Mouse (Mus musculus): ENCODE measurements around the gene Hist1h3g. TPM values are rescaled to one million over a fixed set of nuclear protein-coding genes. Genes with fewer than 3 reads are reported as not detected.
"Not testable (repeated sequence)": the region's sequence is repeated elsewhere in the genome, so short reads cannot be mapped to it uniquely, and the experiment has no call there.

Gene Hist1h3g
- polyA plus RNA-seq, 1 experiment from 2014 or later: 6.2 TPM

DNA sequence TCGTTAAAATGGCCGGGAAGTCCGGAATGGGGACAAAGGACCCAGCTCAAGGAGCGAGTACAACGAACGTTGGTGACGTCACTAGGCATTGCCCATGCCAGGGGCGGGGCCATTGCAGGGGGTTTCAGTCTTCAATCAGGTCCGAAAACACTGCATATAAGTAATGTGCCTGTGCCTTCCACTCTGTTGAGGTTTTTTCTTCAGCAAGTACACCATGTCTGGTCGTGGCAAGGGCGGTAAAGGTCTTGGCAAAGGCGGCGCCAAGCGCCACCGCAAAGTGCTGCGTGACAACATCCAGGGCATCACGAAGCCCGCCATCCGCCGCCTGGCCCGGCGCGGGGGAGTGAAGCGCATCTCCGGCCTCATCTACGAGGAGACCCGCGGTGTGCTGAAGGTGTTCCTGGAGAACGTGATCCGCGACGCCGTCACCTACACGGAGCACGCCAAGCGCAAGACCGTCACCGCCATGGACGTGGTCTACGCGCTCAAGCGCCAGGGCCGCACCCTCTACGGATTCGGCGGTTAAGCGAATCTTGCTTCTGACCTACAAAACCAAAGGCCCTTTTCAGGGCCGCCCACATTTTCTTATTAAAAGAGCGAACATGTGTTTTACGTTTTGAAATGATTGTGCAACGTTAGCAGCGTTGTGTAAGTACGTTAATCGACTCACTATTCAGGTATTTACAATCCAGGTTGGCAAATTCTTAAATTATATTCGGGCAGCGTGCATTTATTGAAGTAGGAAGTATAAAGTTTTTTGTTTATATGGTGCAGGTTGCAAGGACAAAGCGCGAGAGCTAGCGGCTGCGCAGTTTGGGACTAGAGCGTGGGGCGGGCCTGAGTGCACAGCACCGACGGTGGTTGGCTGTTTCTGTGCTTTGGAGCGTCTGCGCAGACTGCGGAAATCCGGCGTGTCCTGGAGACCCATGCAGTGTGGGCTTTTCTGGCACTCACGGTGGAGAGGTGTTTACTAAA lies 4.0 kb upstream of the Hist1h3g start, which contains the start of gene Hist1h4h:
Gene Hist1h4h (plus strand): TSS at position 150 of the 975 bp plus-strand sequence.
- H3K9me3 ChIP-seq (ENCODE audit: control insufficient read depth, low read length): no peaks in the 10 kb centered on the region
- peak within 1 kb of the TSS; percentile 97 for H3K27ac ChIP-seq (ENCODE audit: low read length)
- H3K4me1 ChIP-seq (replicated peaks; ENCODE audit: control insufficient read depth, insufficient read depth, low read length): peaks cover 15% of the 10 kb centered on the region
- no peaks in the 10 kb centered on the region for H3K27me3 ChIP-seq (ENCODE audit: control insufficient read depth, insufficient read depth, low read depth, low read length)
- no peaks in the 10 kb centered on the region for H3K36me3 ChIP-seq (ENCODE audit: control insufficient read depth, insufficient read depth, low read length)
- WGBS: under 1% methylated on average over 54 of the region's 70 CpGs
- H3K4me3 ChIP-seq (ENCODE audit: low read length): peak within 1 kb of the TSS; percentile 52
- H3K4me2 ChIP-seq (ENCODE audit: low read depth, low read length): peak within 1 kb of the TSS; percentile 58
- peak within 1 kb of the TSS; percentile 73 for H3K9ac ChIP-seq (ENCODE audit: low read length)
- peak; percentile 81 for ATAC-seq (ENCODE audit: low read depth)

GRCm38 (mm10) chr13:23532262-23533075 lies 2.8 kb upstream of the Hist1h3g start:
- H3K9me3 ChIP-seq (ENCODE audit: control insufficient read depth, low read length): no peaks in the 10 kb centered on the region
- H3K4me3 ChIP-seq (ENCODE audit: low read length): peak overlapping the region; percentile 52
- peak overlapping the region; percentile 58 for H3K4me2 ChIP-seq (ENCODE audit: low read depth, low read length)
- no peak for ATAC-seq (ENCODE audit: low read depth)
- peak overlapping the region; percentile 73 for H3K9ac ChIP-seq (ENCODE audit: low read length)
- H3K36me3 ChIP-seq (ENCODE audit: control insufficient read depth, insufficient read depth, low read length): no peaks in the 10 kb centered on the region
- WGBS: 16% methylated on average over 9 of the region's 9 CpGs
- peaks cover 24% of the 10 kb centered on the region for H3K4me1 ChIP-seq (replicated peaks; ENCODE audit: control insufficient read depth, insufficient read depth, low read length)
- H3K27me3 ChIP-seq (ENCODE audit: control insufficient read depth, insufficient read depth, low read depth, low read length): no peaks in the 10 kb centered on the region
- peak overlapping the region; percentile 97 for H3K27ac ChIP-seq (ENCODE audit: low read length)

DNA sequence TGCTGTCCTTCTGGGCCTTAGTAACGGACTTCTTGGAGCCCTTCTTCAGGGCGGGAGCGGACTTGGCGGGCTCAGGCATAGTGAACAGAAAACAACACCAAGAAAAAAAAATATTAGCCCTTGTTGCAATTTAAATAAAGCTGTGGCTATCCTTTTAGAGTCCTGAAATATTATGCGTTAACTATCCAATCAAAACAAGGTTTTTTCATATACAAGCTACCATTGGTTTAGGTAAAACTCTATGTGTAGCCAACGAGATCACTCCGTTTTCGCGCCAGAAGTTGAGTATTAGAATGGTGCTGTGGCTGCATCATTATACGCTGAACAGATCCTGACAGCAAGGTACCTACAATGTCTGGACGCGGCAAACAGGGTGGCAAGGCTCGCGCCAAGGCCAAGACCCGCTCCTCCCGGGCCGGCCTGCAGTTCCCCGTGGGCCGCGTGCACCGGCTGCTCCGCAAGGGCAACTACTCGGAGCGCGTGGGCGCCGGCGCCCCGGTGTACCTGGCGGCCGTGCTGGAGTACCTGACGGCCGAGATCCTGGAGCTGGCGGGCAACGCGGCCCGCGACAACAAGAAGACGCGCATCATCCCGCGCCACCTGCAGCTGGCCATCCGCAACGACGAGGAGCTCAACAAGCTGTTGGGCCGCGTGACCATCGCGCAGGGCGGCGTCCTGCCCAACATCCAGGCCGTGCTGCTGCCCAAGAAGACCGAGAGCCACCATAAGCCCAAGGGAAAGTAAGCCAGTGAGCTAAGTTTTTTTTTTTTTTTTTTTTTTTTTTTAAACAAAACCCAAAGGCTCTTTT lies 1.5 kb upstream of the Hist1h3g start, which contains the start of gene Hist1h2af:
Gene Hist1h2af (plus strand): TSS at position 347 of the 808 bp plus-strand sequence.
- ATAC-seq (ENCODE audit: low read depth): peak; percentile 51

GRCm38 (mm10) chr13:23534368-23535131 lies 672 bp upstream of the Hist1h3g start:
- ATAC-seq (ENCODE audit: low read depth): no peak

More for the DNA sequence above, 1.5 kb upstream of the Hist1h3g start, which contains the start of gene Hist1h2af:
- 0% methylated on average over 22 of the region's 53 CpGs for WGBS
- H3K9ac ChIP-seq (ENCODE audit: low read length): peak within 1 kb of the TSS; percentile 73
- not testable (repeated sequence) for H3K27me3 ChIP-seq (ENCODE audit: control insufficient read depth, insufficient read depth, low read depth, low read length); H3K36me3 ChIP-seq (ENCODE audit: control insufficient read depth, insufficient read depth, low read length); H3K9me3 ChIP-seq (ENCODE audit: control insufficient read depth, low read length)
- H3K4me1 ChIP-seq (replicated peaks; ENCODE audit: control insufficient read depth, insufficient read depth, low read length): peaks cover 23% of the 10 kb centered on the region
- H3K4me2 ChIP-seq (ENCODE audit: low read depth, low read length): peak within 1 kb of the TSS; percentile 58
- H3K27ac ChIP-seq (ENCODE audit: low read length): peak within 1 kb of the TSS; percentile 97
- H3K4me3 ChIP-seq (ENCODE audit: low read length): peak within 1 kb of the TSS; percentile 52

GRCm38 (mm10) chr13:23536076-23536822 lies 1.0 kb downstream of the Hist1h3g start:
- 9% methylated on average over 7 of the region's 7 CpGs for WGBS
- no peaks in the 10 kb centered on the region for H3K9me3 ChIP-seq (ENCODE audit: control insufficient read depth, low read length)
- no peaks in the 10 kb centered on the region for H3K36me3 ChIP-seq (ENCODE audit: control insufficient read depth, insufficient read depth, low read length)
- ATAC-seq (ENCODE audit: low read depth): no peak
- H3K27ac ChIP-seq (ENCODE audit: low read length): peak overlapping the region; percentile 53
- H3K4me1 ChIP-seq (replicated peaks; ENCODE audit: control insufficient read depth, insufficient read depth, low read length): peaks cover 19% of the 10 kb centered on the region
- H3K27me3 ChIP-seq (ENCODE audit: control insufficient read depth, insufficient read depth, low read depth, low read length): no peaks in the 10 kb centered on the region
- H3K4me2 ChIP-seq (ENCODE audit: low read depth, low read length): peak overlapping the region; percentile 69
- peak overlapping the region; percentile 69 for H3K9ac ChIP-seq (ENCODE audit: low read length)
- peak overlapping the region; percentile 49 for H3K4me3 ChIP-seq (ENCODE audit: low read length)

More at GRCm38 (mm10) chr13:23534368-23535131, 672 bp upstream of the Hist1h3g start:
- Histone ChIP-seq H3K9ac (ENCODE audit: low read length) (peak overlapping the region; percentile 69), H3K27me3 (ENCODE audit: control insufficient read depth, insufficient read depth, low read depth, low read length) (no peaks in the 10 kb centered on the region), H3K36me3 (ENCODE audit: control insufficient read depth, insufficient read depth, low read length) (no peaks in the 10 kb centered on the region), H3K4me2 (ENCODE audit: low read depth, low read length) (peak overlapping the region; percentile 58), H3K27ac (ENCODE audit: low read length) (peak overlapping the region; percentile 97), H3K9me3 (ENCODE audit: control insufficient read depth, low read length) (no peaks in the 10 kb centered on the region), H3K4me1 (replicated peaks; ENCODE audit: control insufficient read depth, insufficient read depth, low read length) (peaks cover 19% of the 10 kb centered on the region), H3K4me3 (ENCODE audit: low read length) (peak overlapping the region; percentile 52)
- WGBS: under 1% methylated on average over 15 of the region's 15 CpGs

DNA sequence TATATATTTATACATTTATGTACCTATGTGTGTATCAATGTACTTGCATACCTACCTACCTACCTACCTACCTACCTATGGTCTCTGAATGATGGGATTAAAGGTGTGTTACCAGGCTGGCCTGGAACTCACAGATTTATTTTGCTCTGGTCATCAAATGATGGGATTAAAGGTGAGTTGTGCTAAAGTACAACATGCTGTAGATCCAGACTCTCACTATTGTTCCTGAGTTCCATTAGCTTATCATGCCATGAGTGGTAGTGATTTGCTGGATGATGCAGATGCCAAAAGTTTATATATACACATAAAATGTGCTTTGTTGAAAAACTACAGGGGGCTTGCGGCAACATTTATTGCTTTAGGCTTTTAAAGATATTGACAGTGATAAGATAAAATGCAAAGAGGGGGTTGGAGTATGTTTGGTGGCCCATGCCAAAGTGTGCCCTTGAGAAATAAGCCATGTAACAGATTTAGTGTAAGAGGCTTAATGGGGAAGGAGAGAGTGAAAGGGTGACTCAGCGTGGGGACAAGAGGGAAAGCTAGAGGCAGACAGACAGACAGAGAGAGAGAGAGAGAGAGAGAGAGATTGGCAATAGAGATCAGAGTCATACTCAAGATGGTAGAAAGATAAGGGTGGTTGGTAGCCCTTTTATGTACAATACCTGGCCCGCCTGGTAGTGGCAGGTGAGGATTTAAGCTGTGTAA lies 1.9 kb downstream of the Hist1h3g start:
- Histone ChIP-seq H3K9me3 (ENCODE audit: control insufficient read depth, low read length) (no peaks in the 10 kb centered on the region), H3K4me3 (ENCODE audit: low read length) (peak overlapping the region; percentile 32), H3K9ac (ENCODE audit: low read length) (peak overlapping the region; percentile 12; the same call in 1 of the 2 replicates), H3K27ac (ENCODE audit: low read length) (peak overlapping the region; percentile 25; the same call in 1 of the 2 replicates), H3K27me3 (ENCODE audit: control insufficient read depth, insufficient read depth, low read depth, low read length) (no peaks in the 10 kb centered on the region), H3K36me3 (ENCODE audit: control insufficient read depth, insufficient read depth, low read length) (no peaks in the 10 kb centered on the region), H3K4me2 (ENCODE audit: low read depth, low read length) (peak overlapping the region; percentile 69), H3K4me1 (replicated peaks; ENCODE audit: control insufficient read depth, insufficient read depth, low read length) (peaks cover 19% of the 10 kb centered on the region)
- ATAC-seq (ENCODE audit: low read depth): no peak
- 43% methylated on average over 3 of the region's 3 CpGs for WGBS

DNA sequence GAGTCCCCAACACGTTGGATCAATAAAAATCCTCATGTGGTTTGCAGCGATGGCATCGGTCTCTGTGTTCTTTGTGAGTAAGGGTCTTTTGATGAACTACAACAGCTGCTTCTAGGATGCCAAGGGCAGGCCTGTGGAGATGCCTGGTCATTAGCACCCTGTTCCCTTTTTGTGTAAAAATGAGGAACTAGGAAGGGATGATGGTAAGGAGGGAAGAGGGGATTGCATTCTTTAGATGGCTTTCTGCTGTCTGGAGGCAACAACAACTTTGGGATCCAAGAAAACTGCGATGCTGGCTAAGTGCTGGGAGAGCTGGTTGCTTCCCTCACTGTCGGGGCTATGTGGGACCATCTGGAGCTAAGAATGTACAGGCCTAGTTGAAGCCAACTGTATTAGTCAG lies 3.0 kb downstream of the Hist1h3g start:
- H3K4me1 ChIP-seq (replicated peaks; ENCODE audit: control insufficient read depth, insufficient read depth, low read length): peaks cover 12% of the 10 kb centered on the region
- no peak overlapping the region for H3K4me3 ChIP-seq (ENCODE audit: low read length)
- no peak for ATAC-seq (ENCODE audit: low read depth)
- H3K4me2 ChIP-seq (ENCODE audit: low read depth, low read length): no peak overlapping the region
- no peaks in the 10 kb centered on the region for H3K36me3 ChIP-seq (ENCODE audit: control insufficient read depth, insufficient read depth, low read length)
- H3K27me3 ChIP-seq (ENCODE audit: control insufficient read depth, insufficient read depth, low read depth, low read length): no peaks in the 10 kb centered on the region
- 78% methylated on average over 5 of the region's 5 CpGs for WGBS
- no peak overlapping the region for H3K9ac ChIP-seq (ENCODE audit: low read length)
- H3K9me3 ChIP-seq (ENCODE audit: control insufficient read depth, low read length): no peaks in the 10 kb centered on the region
- no peak overlapping the region for H3K27ac ChIP-seq (ENCODE audit: low read length)
